Mouse (Mus musculus): ENCODE results near the gene Ikbke. TPM values are rescaled to one million over a fixed set of nuclear protein-coding genes. Genes with fewer than 3 reads are reported as not detected.
"Not testable (repeated sequence)": the region's sequence is repeated elsewhere in the genome, so short reads cannot be mapped to it uniquely, and the experiment has no call there.

Gene Ikbke
- total RNA-seq (2014; rRNA removed), result 15.6 and 16.6 TPM in 2 replicates
- 14.4 and 20.7 TPM in 2 replicates for polyA plus RNA-seq (2012; rRNA removed)

DNA sequence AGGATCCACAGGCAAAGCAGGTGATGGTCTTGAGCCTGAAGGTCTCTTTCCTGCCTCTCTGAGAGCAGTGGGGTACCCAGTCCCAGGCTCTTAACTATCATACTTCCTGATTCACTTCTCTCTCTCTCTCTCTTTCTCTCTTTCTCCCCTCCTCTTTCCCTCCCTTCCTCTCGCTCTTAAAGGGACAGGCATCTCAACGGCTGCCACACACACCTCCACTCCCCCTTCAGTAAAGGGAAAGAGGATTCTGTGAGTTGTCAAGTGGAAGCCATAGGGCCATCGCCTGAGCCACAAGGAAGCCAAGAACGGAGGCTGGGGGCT lies at the start of gene Ikbke:
Ikbke (minus strand) TSS at position 151 of the 321 bp plus-strand sequence.
- no peak for DNase-seq (ENCODE audit: extremely low read depth, low read depth, low spot score)
- Histone ChIP-seq H3K27me3 (ENCODE audit: control insufficient read depth, insufficient read depth, low read length) (no peaks in the 10 kb centered on the region), H3K36me3 (ENCODE audit: control insufficient read depth, insufficient read depth, low read length) (no peaks in the 10 kb centered on the region), H3K27ac (replicated peaks; ENCODE audit: insufficient read depth, low read depth, low read length) (peak within 1 kb of the TSS; percentile 12; the same call in 1 of the 2 replicates), H3K4me3 (ENCODE audit: insufficient read depth, low read depth, low read length) (peak within 1 kb of the TSS; percentile 14; the same call in 1 of the 2 replicates), H3K4me1 (ENCODE audit: control insufficient read depth, insufficient read depth, low read length) (peaks cover 33% of the 10 kb centered on the region), H3K79me2 (ENCODE audit: control insufficient read depth, insufficient read depth, low read length) (peaks cover 11% of the 10 kb centered on the region; the same call in 1 of the 2 replicates), H3K9ac (ENCODE audit: low read depth, low read length) (peak within 1 kb of the TSS; percentile 23)
- 61% methylated on average over 4 of the region's 4 CpGs for WGBS
- TF ChIP-seq POLR2A (IDR thresholded peaks at IDR 0.05; ENCODE audit: extremely low read depth, insufficient read depth, low read length) (no peak), CTCF (IDR thresholded peaks at IDR 0.05; ENCODE audit: low read depth, low read length) (no peak)

DNA sequence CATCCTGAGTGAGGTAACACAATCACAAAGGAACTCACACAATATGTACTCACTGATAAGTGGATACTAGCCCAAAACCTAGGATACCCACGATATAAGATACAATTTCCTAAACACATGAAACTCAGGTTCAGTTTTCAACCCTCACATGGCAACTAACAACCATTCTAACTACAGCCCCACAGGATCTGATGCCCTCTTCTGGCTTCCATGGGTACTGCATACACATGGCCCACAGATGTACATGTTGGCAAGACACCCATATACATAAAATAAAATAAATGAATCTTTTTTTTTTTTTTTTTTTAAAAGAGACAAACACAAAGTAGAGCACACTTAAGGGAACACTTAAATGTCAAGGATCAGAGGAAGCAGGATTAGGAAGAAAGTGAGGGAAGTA lies 49.7 kb upstream of the Ikbke start:
- not testable (repeated sequence) for H3K27me3 ChIP-seq (ENCODE audit: control insufficient read depth, insufficient read depth, low read length); H3K4me1 ChIP-seq (ENCODE audit: control insufficient read depth, insufficient read depth, low read length); H3K4me3 ChIP-seq (ENCODE audit: insufficient read depth, low read depth, low read length); H3K9ac ChIP-seq (ENCODE audit: low read depth, low read length); H3K79me2 ChIP-seq (ENCODE audit: control insufficient read depth, insufficient read depth, low read length); H3K27ac ChIP-seq (replicated peaks; ENCODE audit: insufficient read depth, low read depth, low read length)
- peak; percentile 39; the same call in 1 of the 2 replicates for TF ChIP-seq CTCF (IDR thresholded peaks at IDR 0.05; ENCODE audit: low read depth, low read length)
- DNase-seq (ENCODE audit: extremely low read depth, low read depth, low spot score), result peak; percentile 16
- WGBS, result 100% methylated on average over 1 of the region's 1 CpGs
- peaks cover 26% of the 10 kb centered on the region for H3K36me3 ChIP-seq (ENCODE audit: control insufficient read depth, insufficient read depth, low read length)

DNA sequence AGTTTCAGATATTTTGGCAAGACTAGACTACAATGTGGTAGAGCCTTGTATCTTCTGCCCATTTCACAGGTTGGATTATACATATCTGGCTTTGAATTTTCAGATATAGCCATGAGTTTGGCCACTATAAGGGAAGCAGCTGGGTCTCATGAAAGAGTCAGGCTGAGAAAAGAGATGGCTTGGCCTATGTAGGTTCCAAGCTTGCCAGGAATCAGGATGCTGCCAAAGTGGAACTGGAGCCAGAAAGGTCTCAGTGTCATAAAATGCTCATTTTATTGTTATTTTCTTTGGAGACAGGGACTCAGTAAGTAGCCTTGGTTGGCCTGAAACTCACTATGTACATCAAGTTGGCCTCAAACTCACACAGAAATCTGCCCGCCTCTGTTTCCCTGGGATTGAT lies 47.8 kb upstream of the Ikbke start:
- Histone ChIP-seq H3K4me3 (ENCODE audit: insufficient read depth, low read depth, low read length) (no peak overlapping the region), H3K27ac (replicated peaks; ENCODE audit: insufficient read depth, low read depth, low read length) (no peak overlapping the region), H3K79me2 (ENCODE audit: control insufficient read depth, insufficient read depth, low read length) (no peaks in the 10 kb centered on the region), H3K36me3 (ENCODE audit: control insufficient read depth, insufficient read depth, low read length) (peaks cover 22% of the 10 kb centered on the region), H3K9ac (ENCODE audit: low read depth, low read length) (no peak overlapping the region), H3K4me1 (ENCODE audit: control insufficient read depth, insufficient read depth, low read length) (no peaks in the 10 kb centered on the region), H3K27me3 (ENCODE audit: control insufficient read depth, insufficient read depth, low read length) (no peaks in the 10 kb centered on the region)
- DNase-seq (ENCODE audit: extremely low read depth, low read depth, low spot score), result no peak
- WGBS, result 97% methylated on average over 1 of the region's 1 CpGs
- TF ChIP-seq POLR2A (IDR thresholded peaks at IDR 0.05; ENCODE audit: extremely low read depth, insufficient read depth, low read length) (no peak), CTCF (IDR thresholded peaks at IDR 0.05; ENCODE audit: low read depth, low read length) (no peak)

DNA sequence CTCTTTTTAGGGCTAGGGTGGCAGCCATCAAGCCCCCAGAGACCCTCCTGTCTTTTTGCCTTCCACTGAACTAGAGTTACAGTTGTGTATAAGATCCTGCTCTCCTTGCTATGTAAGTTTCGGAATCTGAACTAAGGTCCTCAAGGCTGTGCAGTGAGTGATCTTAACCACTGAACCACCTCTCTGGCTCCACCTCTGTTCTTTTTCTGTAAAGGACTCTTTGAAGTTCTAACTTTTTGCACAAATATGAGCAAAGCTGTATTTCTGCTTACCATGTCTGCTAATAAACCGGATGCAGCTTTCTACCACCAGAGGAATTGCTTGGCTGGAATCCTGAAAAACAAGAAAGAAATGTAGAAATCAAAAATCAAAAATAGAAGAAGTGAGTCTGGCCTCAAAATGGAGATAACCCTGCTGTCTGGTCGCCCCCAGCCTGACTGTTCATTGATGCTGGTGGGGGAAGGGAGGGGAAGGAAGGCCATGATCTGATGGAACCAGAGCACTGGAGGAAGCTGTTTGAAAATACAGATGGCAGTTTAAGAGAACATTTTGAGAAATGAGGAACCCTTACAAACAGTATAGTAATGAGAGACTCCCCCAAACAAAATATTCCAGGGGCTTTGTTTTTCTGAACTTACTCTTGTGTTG lies 45.5 kb upstream of the Ikbke start:
- no peaks in the 10 kb centered on the region for H3K4me1 ChIP-seq (ENCODE audit: control insufficient read depth, insufficient read depth, low read length)
- H3K4me3 ChIP-seq (ENCODE audit: insufficient read depth, low read depth, low read length), result no peak overlapping the region
- H3K9ac ChIP-seq (ENCODE audit: low read depth, low read length), result no peak overlapping the region
- no peak overlapping the region for H3K27ac ChIP-seq (replicated peaks; ENCODE audit: insufficient read depth, low read depth, low read length)
- DNase-seq (ENCODE audit: extremely low read depth, low read depth, low spot score), result no peak
- WGBS, result 83% methylated on average over 3 of the region's 3 CpGs
- TF ChIP-seq POLR2A (IDR thresholded peaks at IDR 0.05; ENCODE audit: extremely low read depth, insufficient read depth, low read length) (no peak), CTCF (IDR thresholded peaks at IDR 0.05; ENCODE audit: low read depth, low read length) (no peak)
- peaks cover 19% of the 10 kb centered on the region for H3K36me3 ChIP-seq (ENCODE audit: control insufficient read depth, insufficient read depth, low read length)
- H3K27me3 ChIP-seq (ENCODE audit: control insufficient read depth, insufficient read depth, low read length), result no peaks in the 10 kb centered on the region
- no peaks in the 10 kb centered on the region for H3K79me2 ChIP-seq (ENCODE audit: control insufficient read depth, insufficient read depth, low read length)

DNA sequence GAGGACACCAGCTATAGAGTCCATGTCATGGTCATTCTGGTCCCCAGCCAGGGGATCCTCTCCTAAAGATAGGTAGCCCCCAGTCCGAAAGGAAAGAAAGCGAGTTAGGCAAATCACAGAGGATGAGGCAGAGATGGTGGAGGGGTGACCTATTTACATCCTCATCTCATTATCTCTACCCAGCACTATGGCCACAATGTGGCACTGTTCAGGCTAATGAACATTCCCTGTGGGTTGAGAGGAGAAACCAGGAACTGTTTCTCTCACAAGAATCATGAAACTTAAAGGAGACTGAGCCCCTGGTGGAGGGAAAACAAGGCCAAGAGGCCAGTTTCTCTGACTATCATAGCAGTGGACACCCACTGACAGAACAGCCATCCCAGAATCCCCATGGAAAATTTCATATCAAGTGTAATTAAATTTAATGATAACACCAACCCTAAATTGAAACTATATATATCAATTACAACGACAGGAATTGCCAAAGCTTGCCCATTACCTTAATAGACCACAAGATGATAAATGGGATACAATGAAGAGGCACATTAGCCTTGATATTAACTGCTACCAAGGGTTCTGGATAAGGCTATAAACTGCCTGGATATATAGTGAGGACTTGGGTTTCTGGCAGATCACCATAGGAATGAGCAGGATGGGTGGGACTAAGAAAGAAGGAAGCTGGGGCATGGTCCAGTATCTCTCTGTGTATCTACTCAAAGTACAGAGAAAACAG lies 40.4 kb upstream of the Ikbke start:
- no peak for TF ChIP-seq CTCF (IDR thresholded peaks at IDR 0.05; ENCODE audit: low read depth, low read length)
- TF ChIP-seq POLR2A (IDR thresholded peaks at IDR 0.05; ENCODE audit: extremely low read depth, insufficient read depth, low read length), result no peak
- Histone ChIP-seq H3K79me2 (ENCODE audit: control insufficient read depth, insufficient read depth, low read length) (no peaks in the 10 kb centered on the region), H3K4me3 (ENCODE audit: insufficient read depth, low read depth, low read length) (no peak overlapping the region), H3K9ac (ENCODE audit: low read depth, low read length) (no peak overlapping the region), H3K4me1 (ENCODE audit: control insufficient read depth, insufficient read depth, low read length) (no peaks in the 10 kb centered on the region), H3K36me3 (ENCODE audit: control insufficient read depth, insufficient read depth, low read length) (peaks cover 45% of the 10 kb centered on the region), H3K27ac (replicated peaks; ENCODE audit: insufficient read depth, low read depth, low read length) (no peak overlapping the region), H3K27me3 (ENCODE audit: control insufficient read depth, insufficient read depth, low read length) (no peaks in the 10 kb centered on the region)
- DNase-seq (ENCODE audit: extremely low read depth, low read depth, low spot score), result no peak
- 91% methylated on average over 3 of the region's 3 CpGs for WGBS

DNA sequence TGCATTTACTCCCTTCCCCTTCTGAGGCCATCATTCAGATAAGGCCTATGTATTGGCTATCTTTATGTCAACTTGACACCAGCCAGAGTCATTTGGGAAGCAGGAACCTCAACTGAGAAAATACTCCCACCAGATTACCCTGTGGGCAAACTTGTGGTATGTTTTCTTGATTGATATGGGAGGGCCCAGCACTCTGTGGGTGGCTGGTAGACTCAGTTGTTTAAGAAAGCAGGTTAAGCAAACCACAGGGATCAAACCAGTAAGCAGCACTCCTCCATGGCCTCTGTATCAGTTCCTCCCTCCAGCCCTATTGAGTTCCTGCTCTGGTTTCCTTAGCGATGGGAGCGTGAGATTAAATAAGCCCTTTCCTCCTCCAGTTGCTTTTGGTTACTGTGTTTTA lies 39.0 kb upstream of the Ikbke start:
- no peaks in the 10 kb centered on the region for H3K4me1 ChIP-seq (ENCODE audit: control insufficient read depth, insufficient read depth, low read length)
- H3K9ac ChIP-seq (ENCODE audit: low read depth, low read length), result no peak overlapping the region
- peaks cover 47% of the 10 kb centered on the region for H3K36me3 ChIP-seq (ENCODE audit: control insufficient read depth, insufficient read depth, low read length)
- no peaks in the 10 kb centered on the region for H3K79me2 ChIP-seq (ENCODE audit: control insufficient read depth, insufficient read depth, low read length)
- H3K4me3 ChIP-seq (ENCODE audit: insufficient read depth, low read depth, low read length), result no peak overlapping the region
- DNase-seq (ENCODE audit: extremely low read depth, low read depth, low spot score), result no peak
- no peaks in the 10 kb centered on the region for H3K27me3 ChIP-seq (ENCODE audit: control insufficient read depth, insufficient read depth, low read length)
- no peak overlapping the region for H3K27ac ChIP-seq (replicated peaks; ENCODE audit: insufficient read depth, low read depth, low read length)
- TF ChIP-seq POLR2A (IDR thresholded peaks at IDR 0.05; ENCODE audit: extremely low read depth, insufficient read depth, low read length) (no peak), CTCF (IDR thresholded peaks at IDR 0.05; ENCODE audit: low read depth, low read length) (no peak)
- 84% methylated on average over 2 of the region's 2 CpGs for WGBS
